Mouse (Mus musculus) neural tube, embryonic 11.5 days (tissue): ENCODE data around the gene Nol4l. TPM values are rescaled to one million over a fixed set of nuclear protein-coding genes. Genes with fewer than 3 reads are reported as not detected.

Experiments used
- ATAC-seq: fragments of 200-750 bp; cut with Nextera tagmentation; 2 replicates; pipeline ENCODE4 v1.8.0; 2017; ENCODE audit warnings: moderate number of reproducible peaks, mild to moderate bottlenecking, moderate TSS enrichment, moderate library complexity; ENCODE audit not compliant: insufficient read depth, low FRiP score, low TSS enrichment
- DNase-seq: peaks from one replicate; pipeline ENCODE4 v3.0.0-alpha.2; 2015; ENCODE audit warnings: low spot score
- H3K27ac ChIP-seq: fragments of 300-500 bp; sonication (generic); 2 replicates; pipeline ENCODE4 v1.5.1; 2014; ENCODE audit warnings: low read depth, mild to moderate bottlenecking, low read length
- H3K27me3 ChIP-seq: fragments of 300-500 bp; sonication (generic); 2 replicates; pipeline ENCODE4 v1.6.1; 2014; ENCODE audit warnings: mild to moderate bottlenecking, low read length, mixed read lengths; ENCODE audit not compliant: control insufficient read depth, insufficient read depth
- H3K36me3 ChIP-seq: fragments of 300-500 bp; sonication (generic); 2 replicates; pipeline ENCODE4 v1.6.1; 2014; ENCODE audit warnings: mild to moderate bottlenecking, low read length, moderate library complexity, mixed read lengths; ENCODE audit not compliant: control insufficient read depth, insufficient read depth
- H3K4me1 ChIP-seq: fragments of 300-500 bp; sonication (generic); 2 replicates; pipeline ENCODE4 v1.6.1; 2014; ENCODE audit warnings: low read length, mixed read lengths; ENCODE audit not compliant: control insufficient read depth, insufficient read depth
- H3K4me2 ChIP-seq: fragments of 300-500 bp; sonication (generic); 2 replicates; pipeline ENCODE4 v1.6.1; 2014; ENCODE audit warnings: low read depth, mild to moderate bottlenecking, moderate library complexity
- H3K4me3 ChIP-seq: fragments of 300-500 bp; sonication (generic); 2 replicates; pipeline ENCODE4 v1.5.1; 2014; ENCODE audit warnings: low read depth, low read length
- H3K9ac ChIP-seq: fragments of 300-500 bp; sonication (generic); 2 replicates; pipeline ENCODE4 v1.6.1; 2014; ENCODE audit warnings: mild to moderate bottlenecking, low read length
- H3K9me3 ChIP-seq: fragments of 300-500 bp; sonication (generic); 2 replicates; pipeline ENCODE4 v1.6.1; 2016; ENCODE audit warnings: low read length; ENCODE audit not compliant: control insufficient read depth
- WGBS: fragments of 180-500 bp; shearing (Covaris S2); extraction: QIAGEN DNeasy Blood & Tissue Kit; methylation state at CpG from one replicate; pipeline ENCODE4 v1.1.7; 2014; 5-methylcytosine and 5-hydroxymethylcytosine counted together
- polyA plus RNA-seq: library from polyadenylated mRNA; unstranded; fragments of >200 nt; fragmentation: Nextera tagmentation; extraction: Ambion mirVana; gene quantifications from 2 replicates; pipeline ENCODE4 v1.2.1, GENCODE M21; 2014

Nol4l gene
- polyA plus RNA-seq, 1 experiment from 2014 or later: 37.5 TPM

GRCm38 (mm10) chr2:153560664-153561541 lies 31.1 kb upstream of the Nol4l start:
- 0 out of 2 replicates have a peak overlapping the region, but pooled peaks have one; percentile 6 for H3K4me3 ChIP-seq
- peak overlapping the region; percentile 33 for H3K4me2 ChIP-seq
- H3K4me1 ChIP-seq: peaks cover 15% of the 10 kb centered on the region
- peak; percentile 78 for ATAC-seq
- H3K9ac ChIP-seq: peak overlapping the region; percentile 47
- WGBS: 11% methylated on average over 21 of the region's 21 CpGs
- H3K27ac ChIP-seq: peak overlapping the region; percentile 63; the same call in 1 of the 2 replicates
- H3K9me3 ChIP-seq: no peaks in the 10 kb centered on the region
- no peaks in the 10 kb centered on the region for H3K36me3 ChIP-seq
- peak; percentile 62 for DNase-seq
- no peaks in the 10 kb centered on the region for H3K27me3 ChIP-seq

- Histone ChIP-seq H3K27me3 (no peaks in the 10 kb centered on the region), H3K4me3 (no peak overlapping the region), H3K9ac (no peak overlapping the region), H3K27ac (no peak overlapping the region), H3K4me2 (no peak overlapping the region), H3K9me3 (no peaks in the 10 kb centered on the region), H3K4me1 (peaks cover 15% of the 10 kb centered on the region), H3K36me3 (no peaks in the 10 kb centered on the region)
- WGBS: 55% methylated on average over 8 of the region's 8 CpGs
- DNase-seq: no peak
- ATAC-seq: no peak
Observed at GRCm38 (mm10) chr2:153559613-153560152, 29.9 kb upstream of the Nol4l start.

- no peaks in the 10 kb centered on the region for H3K27me3 ChIP-seq
- no peak overlapping the region for H3K9ac ChIP-seq
- no peak for ATAC-seq
- WGBS: 69% methylated on average over 6 of the region's 6 CpGs
- H3K4me1 ChIP-seq: peaks cover 15% of the 10 kb centered on the region
- H3K27ac ChIP-seq: no peak overlapping the region
- no peak for DNase-seq
- no peaks in the 10 kb centered on the region for H3K9me3 ChIP-seq
- no peak overlapping the region for H3K4me2 ChIP-seq
- H3K4me3 ChIP-seq: no peak overlapping the region
- no peaks in the 10 kb centered on the region for H3K36me3 ChIP-seq
Observed at GRCm38 (mm10) chr2:153558464-153558863, 28.7 kb upstream of the Nol4l start.

- Histone ChIP-seq H3K4me2 (no peak overlapping the region), H3K27me3 (no peaks in the 10 kb centered on the region), H3K9ac (no peak overlapping the region; the same call in 1 of the 2 replicates), H3K9me3 (no peaks in the 10 kb centered on the region), H3K4me1 (peaks cover 15% of the 10 kb centered on the region), H3K27ac (no peak overlapping the region), H3K4me3 (no peak overlapping the region), H3K36me3 (no peaks in the 10 kb centered on the region)
- DNase-seq (no peak), ATAC-seq (no peak)
- 86% methylated on average over 4 of the region's 4 CpGs for WGBS
Observed at GRCm38 (mm10) chr2:153557259-153557658, 27.5 kb upstream of the Nol4l start.

GRCm38 (mm10) chr2:153556208-153556607 lies 26.4 kb upstream of the Nol4l start:
- Histone ChIP-seq H3K36me3 (no peaks in the 10 kb centered on the region), H3K9ac (no peak overlapping the region), H3K27me3 (no peaks in the 10 kb centered on the region), H3K27ac (no peak overlapping the region), H3K4me2 (no peak overlapping the region), H3K4me1 (peaks cover 10% of the 10 kb centered on the region), H3K4me3 (no peak overlapping the region), H3K9me3 (no peaks in the 10 kb centered on the region)
- 48% methylated on average over 9 of the region's 9 CpGs for WGBS
- ATAC-seq (no peak), DNase-seq (no peak)

GRCm38 (mm10) chr2:153554543-153554942 lies 24.8 kb upstream of the Nol4l start:
- WGBS: 85% methylated on average over 7 of the region's 7 CpGs
- Histone ChIP-seq H3K4me3 (no peak overlapping the region), H3K9me3 (no peaks in the 10 kb centered on the region)

GRCm38 (mm10) chr2:153549486-153549885 lies 19.7 kb upstream of the Nol4l start:
- no peak overlapping the region for H3K4me2 ChIP-seq
- no peaks in the 10 kb centered on the region for H3K36me3 ChIP-seq
- H3K9ac ChIP-seq: no peak overlapping the region
- H3K27me3 ChIP-seq: no peaks in the 10 kb centered on the region
- WGBS: 83% methylated on average over 8 of the region's 8 CpGs
- H3K27ac ChIP-seq: no peak overlapping the region
- no peak overlapping the region for H3K4me3 ChIP-seq
- no peak for DNase-seq
- H3K9me3 ChIP-seq: no peaks in the 10 kb centered on the region
- H3K4me1 ChIP-seq: peaks cover 7% of the 10 kb centered on the region
- no peak for ATAC-seq

More at GRCm38 (mm10) chr2:153554543-153554942, 24.8 kb upstream of the Nol4l start:
- H3K27ac ChIP-seq: no peak overlapping the region
- no peaks in the 10 kb centered on the region for H3K4me1 ChIP-seq
- no peak overlapping the region for H3K4me2 ChIP-seq
- DNase-seq (no peak), ATAC-seq (no peak)
- no peaks in the 10 kb centered on the region for H3K36me3 ChIP-seq
- H3K9ac ChIP-seq: no peak overlapping the region
- no peaks in the 10 kb centered on the region for H3K27me3 ChIP-seq

- Histone ChIP-seq H3K36me3 (no peaks in the 10 kb centered on the region), H3K9ac (no peak overlapping the region), H3K27ac (no peak overlapping the region), H3K4me3 (no peak overlapping the region), H3K9me3 (no peaks in the 10 kb centered on the region), H3K4me2 (no peak overlapping the region), H3K4me1 (peaks cover 7% of the 10 kb centered on the region), H3K27me3 (no peaks in the 10 kb centered on the region)
- ATAC-seq (no peak), DNase-seq (no peak)
- WGBS: 36% methylated on average over 14 of the region's 14 CpGs
Observed at GRCm38 (mm10) chr2:153548221-153548923, 18.6 kb upstream of the Nol4l start.
